Mouse (Mus musculus) adipocyte (in vitro differentiated cells): ENCODE measurements around the gene 1110032F04Rik.

Experiments
- DNase-seq: peaks from one replicate; pipeline ENCODE4 v3.0.0-alpha.2; 2016; ENCODE audit warnings: low spot score

The 1110032F04Rik gene

GRCm38 (mm10) chr3:68907509-68907908, 38.1 kb downstream of the 1110032F04Rik start:
- no peak for DNase-seq
